Mouse (Mus musculus) myocyte (in vitro differentiated cells): ENCODE results near the gene I0C0044D17Rik.

ENCODE experiments used
- E2F4 ChIP-seq: IDR thresholded peaks from one replicate; pipeline ENCODE4 v1.6.1; 2011; ENCODE audit warnings: mild to moderate bottlenecking, control low read depth, moderate library complexity; ENCODE audit not compliant: insufficient read depth
- POLR2A ChIP-seq: IDR thresholded peaks from one replicate; pipeline ENCODE4 v1.6.1; 2011; ENCODE audit warnings: low read depth, mild to moderate bottlenecking, control low read depth, moderate library complexity; ENCODE audit not compliant: insufficient read length
- POLR2AphosphoS2 ChIP-seq: IDR thresholded peaks from one replicate; pipeline ENCODE4 v1.6.1; 2011; ENCODE audit warnings: low read depth, control low read depth; ENCODE audit not compliant: insufficient read length
- USF1 ChIP-seq: IDR thresholded peaks from one replicate; pipeline ENCODE4 v1.6.1; 2011; ENCODE audit warnings: low read depth, mild to moderate bottlenecking, control low read depth, moderate library complexity

DNA sequence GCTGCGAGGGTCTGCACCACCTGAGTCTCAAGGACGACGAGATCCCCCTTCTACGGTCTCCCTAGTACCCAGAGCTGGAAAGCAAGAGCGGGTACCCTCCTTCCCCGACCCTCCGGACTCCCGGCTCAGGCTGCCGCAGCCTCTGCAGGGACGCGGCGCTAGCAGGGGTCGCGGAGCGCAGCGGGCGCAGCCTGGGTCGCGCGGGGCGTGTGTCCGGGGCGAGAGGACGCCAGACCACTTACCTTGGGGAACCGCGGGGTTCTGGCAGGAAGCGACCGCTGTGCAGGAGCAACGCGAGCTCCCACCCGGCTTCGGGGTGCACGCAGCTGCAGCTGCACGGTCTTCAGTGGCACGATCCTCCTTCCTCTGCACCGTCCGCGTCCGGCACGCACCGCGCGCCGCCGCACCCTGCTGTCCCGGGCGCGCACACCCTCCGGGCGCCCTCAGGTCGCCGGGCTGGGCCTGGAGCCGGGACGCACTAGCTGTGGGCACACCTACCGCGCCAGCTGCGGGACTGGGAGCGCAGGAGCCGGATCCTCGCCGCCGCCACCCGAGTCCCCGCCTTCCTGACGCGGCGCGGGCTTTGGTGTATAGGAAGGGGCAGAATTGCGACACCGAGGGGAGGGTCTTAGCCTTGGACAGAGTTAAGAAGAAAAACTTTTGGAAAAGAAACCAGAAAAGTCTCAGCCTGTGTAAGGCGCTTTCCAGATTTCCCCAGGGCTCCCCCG lies 6.3 kb downstream of the I0C0044D17Rik start, which contains the start of gene Kank4:
- TF ChIP-seq E2F4: no peak
- TF ChIP-seq POLR2A: no peak
- no peak for TF ChIP-seq USF1
- TF ChIP-seq POLR2AphosphoS2: no peak
